Mouse (Mus musculus): Measurements from ENCODE around the gene Taar5. TPM values are rescaled to one million over a fixed set of nuclear protein-coding genes. Genes with fewer than 3 reads are reported as not detected.

Gene Taar5
- total RNA-seq (2021) (not detected), polyA plus RNA-seq (2012; rRNA removed) (not detected in 2 replicates)
- long read RNA-seq: 0 reads

- no peaks in the 10 kb centered on the region for H3K36me3 ChIP-seq (ENCODE audit: control insufficient read depth, insufficient read depth, low read length)
- intact Hi-C loops (cut with DNase I): loop anchor here (10.0 kb wide), 1 partner anchor 144 kb away; no protein-coding TSS in a partner anchor
These were observed at the start of gene Taar5 for GRCm38 (mm10) chr10:23970656-23971165. Gene Taar5 (plus strand): TSS chr10:23970706.

GRCm38 (mm10) chr10:23922468-23922867 is 48.0 kb upstream of the Taar5 start:
- DNase-seq: no peak
- no peaks in the 10 kb centered on the region for H3K36me3 ChIP-seq (ENCODE audit: control insufficient read depth, insufficient read depth, low read length)
- H3K27me3 ChIP-seq (ENCODE audit: control insufficient read depth, insufficient read depth, low read length): no peaks in the 10 kb centered on the region
- TF ChIP-seq CTCF (IDR thresholded peaks at IDR 0.05): no peak
- intact Hi-C loops (cut with DNase I): no loop called here
- H3K79me2 ChIP-seq (replicated peaks; ENCODE audit: control insufficient read depth, insufficient read depth, low read length): no peaks in the 10 kb centered on the region
- no peak overlapping the region for H3K27ac ChIP-seq
- H3K9ac ChIP-seq (ENCODE audit: low read depth, low read length): no peak overlapping the region
- no peaks in the 10 kb centered on the region for H3K4me1 ChIP-seq (ENCODE audit: control insufficient read depth, insufficient read depth, low read length)
- H3K4me3 ChIP-seq: no peak overlapping the region
- 68% methylated on average over 3 of the region's 3 CpGs for WGBS

More at GRCm38 (mm10) chr10:23970656-23971165, at the start of gene Taar5:
- no peak within 1 kb of the TSS for H3K9ac ChIP-seq (ENCODE audit: low read depth, low read length)
- TF ChIP-seq CTCF (IDR thresholded peaks at IDR 0.05) (no peak), EP300 (IDR thresholded peaks at IDR 0.05; ENCODE audit: insufficient read depth, low read depth, low read length) (no peak), POLR2A (IDR thresholded peaks at IDR 0.05; ENCODE audit: insufficient read depth, low read depth, low read length) (no peak)
- DNase-seq: no peak
- H3K27ac ChIP-seq: no peak within 1 kb of the TSS
- H3K4me1 ChIP-seq (ENCODE audit: control insufficient read depth, insufficient read depth, low read length): no peaks in the 10 kb centered on the region
- H3K27me3 ChIP-seq (ENCODE audit: control insufficient read depth, insufficient read depth, low read length): no peaks in the 10 kb centered on the region
- no peak within 1 kb of the TSS for H3K4me3 ChIP-seq
- H3K79me2 ChIP-seq (replicated peaks; ENCODE audit: control insufficient read depth, insufficient read depth, low read length): no peaks in the 10 kb centered on the region
- WGBS: 80% methylated on average over 11 of the region's 11 CpGs

DNA sequence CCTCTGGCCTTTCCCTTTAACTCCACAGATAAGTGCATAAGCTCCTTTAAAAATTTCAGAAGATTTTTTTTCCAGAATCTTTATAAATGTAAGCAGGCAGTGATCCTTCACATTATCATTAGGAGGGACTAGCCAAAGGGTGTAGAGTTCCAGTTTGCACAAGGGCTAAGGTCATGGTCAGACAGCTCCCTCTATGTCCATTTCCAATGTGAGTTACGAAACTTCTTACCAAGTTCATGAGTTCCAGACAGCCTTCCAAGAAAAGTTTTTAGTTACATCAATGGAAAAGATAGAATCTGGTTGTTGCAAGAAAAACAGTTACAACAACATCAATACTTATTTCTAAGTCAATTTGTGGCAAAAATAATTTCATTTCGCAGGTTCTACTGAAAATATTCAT is 46.6 kb upstream of the Taar5 start:
- Histone ChIP-seq H3K9ac (ENCODE audit: low read depth, low read length) (no peak overlapping the region), H3K27me3 (ENCODE audit: control insufficient read depth, insufficient read depth, low read length) (no peaks in the 10 kb centered on the region), H3K4me3 (no peak overlapping the region), H3K4me1 (ENCODE audit: control insufficient read depth, insufficient read depth, low read length) (no peaks in the 10 kb centered on the region), H3K79me2 (replicated peaks; ENCODE audit: control insufficient read depth, insufficient read depth, low read length) (no peaks in the 10 kb centered on the region), H3K36me3 (ENCODE audit: control insufficient read depth, insufficient read depth, low read length) (no peaks in the 10 kb centered on the region), H3K27ac (no peak overlapping the region)
- TF ChIP-seq EP300 (IDR thresholded peaks at IDR 0.05; ENCODE audit: insufficient read depth, low read depth, low read length) (no peak), POLR2A (IDR thresholded peaks at IDR 0.05; ENCODE audit: insufficient read depth, low read depth, low read length) (no peak), CTCF (IDR thresholded peaks at IDR 0.05) (no peak)
- WGBS: 64% methylated on average over 2 of the region's 2 CpGs
- no peak for DNase-seq
- intact Hi-C loops (cut with DNase I): no loop called here

- no peak for DNase-seq
- no peaks in the 10 kb centered on the region for H3K27me3 ChIP-seq (ENCODE audit: control insufficient read depth, insufficient read depth, low read length)
- no peaks in the 10 kb centered on the region for H3K79me2 ChIP-seq (replicated peaks; ENCODE audit: control insufficient read depth, insufficient read depth, low read length)
- no peak overlapping the region for H3K27ac ChIP-seq
- H3K36me3 ChIP-seq (ENCODE audit: control insufficient read depth, insufficient read depth, low read length): no peaks in the 10 kb centered on the region
- intact Hi-C loops (cut with DNase I): no loop called here
- 33% methylated on average over 4 of the region's 4 CpGs for WGBS
- H3K9ac ChIP-seq (ENCODE audit: low read depth, low read length): no peak overlapping the region
- TF ChIP-seq POLR2A (IDR thresholded peaks at IDR 0.05; ENCODE audit: insufficient read depth, low read depth, low read length) (no peak), CTCF (IDR thresholded peaks at IDR 0.05) (no peak), EP300 (IDR thresholded peaks at IDR 0.05; ENCODE audit: insufficient read depth, low read depth, low read length) (no peak)
- H3K4me1 ChIP-seq (ENCODE audit: control insufficient read depth, insufficient read depth, low read length): no peaks in the 10 kb centered on the region
- no peak overlapping the region for H3K4me3 ChIP-seq
These were observed 32.9 kb upstream of the Taar5 start for GRCm38 (mm10) chr10:23937613-23938012.

DNA sequence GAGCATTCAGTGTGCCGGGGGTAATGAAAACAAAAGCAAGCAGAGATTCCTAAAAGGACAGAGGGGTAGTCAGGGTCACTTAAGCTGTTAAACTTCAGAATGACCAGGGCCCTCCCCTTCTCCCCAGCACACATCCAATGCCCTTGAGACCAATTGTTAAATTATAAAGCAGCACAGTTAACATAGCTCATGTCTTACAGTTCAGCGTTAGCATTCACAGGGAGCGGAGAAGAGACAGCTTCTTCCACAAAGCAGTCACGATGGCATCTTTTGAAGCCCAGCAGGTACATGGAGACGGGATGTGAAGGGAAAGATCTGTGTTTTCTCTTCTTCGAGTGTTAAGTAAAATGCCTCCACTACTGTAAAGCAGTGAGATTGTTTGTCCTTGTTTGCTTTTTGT is 32.2 kb upstream of the Taar5 start, which contains the start of gene Taar2:
Gene Taar2, plus strand, starts transcription at position 261 of the 400 bp plus-strand sequence.
- H3K27ac ChIP-seq: no peak within 1 kb of the TSS
- WGBS: 60% methylated on average over 6 of the region's 6 CpGs
- no peak for DNase-seq

GRCm38 (mm10) chr10:23942465-23942864 is 28.0 kb upstream of the Taar5 start:
- Histone ChIP-seq H3K4me1 (ENCODE audit: control insufficient read depth, insufficient read depth, low read length) (no peaks in the 10 kb centered on the region), H3K36me3 (ENCODE audit: control insufficient read depth, insufficient read depth, low read length) (no peaks in the 10 kb centered on the region), H3K27ac (no peak overlapping the region), H3K79me2 (replicated peaks; ENCODE audit: control insufficient read depth, insufficient read depth, low read length) (no peaks in the 10 kb centered on the region), H3K4me3 (no peak overlapping the region), H3K27me3 (ENCODE audit: control insufficient read depth, insufficient read depth, low read length) (no peaks in the 10 kb centered on the region), H3K9ac (ENCODE audit: low read depth, low read length) (no peak overlapping the region)
- WGBS: 75% methylated on average over 5 of the region's 5 CpGs
- no peak for TF ChIP-seq POLR2A (IDR thresholded peaks at IDR 0.05; ENCODE audit: insufficient read depth, low read depth, low read length)
- TF ChIP-seq EP300 (IDR thresholded peaks at IDR 0.05; ENCODE audit: insufficient read depth, low read depth, low read length): no peak
- peak; percentile 46 for TF ChIP-seq CTCF (IDR thresholded peaks at IDR 0.05)
- no peak for DNase-seq
- intact Hi-C loops (cut with DNase I): no loop called here

More for the DNA sequence above, 32.2 kb upstream of the Taar5 start, which contains the start of gene Taar2:
- intact Hi-C loops (cut with DNase I): no loop called here
- no peaks in the 10 kb centered on the region for H3K79me2 ChIP-seq (replicated peaks; ENCODE audit: control insufficient read depth, insufficient read depth, low read length)
- no peak within 1 kb of the TSS for H3K9ac ChIP-seq (ENCODE audit: low read depth, low read length)
- TF ChIP-seq POLR2A (IDR thresholded peaks at IDR 0.05; ENCODE audit: insufficient read depth, low read depth, low read length) (no peak), CTCF (IDR thresholded peaks at IDR 0.05) (no peak), EP300 (IDR thresholded peaks at IDR 0.05; ENCODE audit: insufficient read depth, low read depth, low read length) (no peak)
- no peaks in the 10 kb centered on the region for H3K36me3 ChIP-seq (ENCODE audit: control insufficient read depth, insufficient read depth, low read length)
- H3K4me3 ChIP-seq: no peak within 1 kb of the TSS
- H3K27me3 ChIP-seq (ENCODE audit: control insufficient read depth, insufficient read depth, low read length): no peaks in the 10 kb centered on the region
- H3K4me1 ChIP-seq (ENCODE audit: control insufficient read depth, insufficient read depth, low read length): no peaks in the 10 kb centered on the region
